Mouse (Mus musculus) bone marrow macrophage, adult 2 months (primary cell): Measurements from ENCODE around the gene Smim12. TPM values are rescaled to one million over a fixed set of nuclear protein-coding genes. Genes with fewer than 3 reads are reported as not detected.
A peak's percentile ranks its signal among the peaks of the same experiment; 100 is the strongest.

ENCODE experiments used
- H3K27ac ChIP-seq: 2 replicates; pipeline ENCODE4 v1.5.1; 2012; ENCODE audit warnings: low read depth, low read length; ENCODE audit not compliant: insufficient read depth
- H3K4me1 ChIP-seq: 2 replicates; pipeline ENCODE4 v1.6.1; 2012; ENCODE audit warnings: low read length; ENCODE audit not compliant: control insufficient read depth, insufficient read depth
- H3K4me3 ChIP-seq: 2 replicates; pipeline ENCODE4 v1.5.1; 2012; ENCODE audit warnings: mild to moderate bottlenecking, low read length, moderate library complexity; ENCODE audit not compliant: insufficient read depth
- CTCF ChIP-seq: IDR thresholded peaks from 2 replicates; pipeline ENCODE4 v1.5.1; 2012; ENCODE audit warnings: low read depth, mild to moderate bottlenecking, low read length, moderate library complexity
- POLR2A ChIP-seq: IDR thresholded peaks from 2 replicates; pipeline ENCODE4 v1.6.1; 2012; ENCODE audit warnings: mild to moderate bottlenecking, low read depth, low read length, borderline replicate concordance
- polyA plus RNA-seq: library from polyadenylated mRNA; stranded (reverse); fragments of >200 nt; gene quantifications from 2 replicates; pipeline ENCODE4 v1.2.4, GENCODE M21; 2012; ENCODE audit not compliant: missing spikeins, insufficient read depth, insufficient read length

Smim12 gene
- polyA plus RNA-seq, 1 experiment: 29.4 TPM

- no peak overlapping the region for H3K27ac ChIP-seq
- H3K4me1 ChIP-seq: no peaks in the 10 kb centered on the region
- H3K4me3 ChIP-seq: no peak overlapping the region
- TF ChIP-seq POLR2A (no peak), CTCF (no peak)
Measured at GRCm38 (mm10) chr4:127232551-127232950, 11.0 kb upstream of the Smim12 start.

GRCm38 (mm10) chr4:127233416-127234125 is 10.0 kb upstream of the Smim12 start:
- Histone ChIP-seq H3K4me1 (no peaks in the 10 kb centered on the region), H3K27ac (no peak overlapping the region), H3K4me3 (no peak overlapping the region)
- TF ChIP-seq POLR2A (no peak), CTCF (no peak)

- no peak for TF ChIP-seq POLR2A
- TF ChIP-seq CTCF: peak; percentile 54; the same call in 1 of the 2 replicates
- Histone ChIP-seq H3K4me3 (peak overlapping the region; percentile 62), H3K4me1 (no peaks in the 10 kb centered on the region), H3K27ac (no peak overlapping the region)
Measured at GRCm38 (mm10) chr4:127235742-127236487, 7.7 kb upstream of the Smim12 start.

- no peak overlapping the region for H3K27ac ChIP-seq
- peak overlapping the region; percentile 62 for H3K4me3 ChIP-seq
- TF ChIP-seq POLR2A: no peak
- TF ChIP-seq CTCF: no peak
- no peaks in the 10 kb centered on the region for H3K4me1 ChIP-seq
Measured at GRCm38 (mm10) chr4:127236631-127237030, 7.0 kb upstream of the Smim12 start.

GRCm38 (mm10) chr4:127237271-127237670 is 6.3 kb upstream of the Smim12 start:
- H3K4me3 ChIP-seq: no peak overlapping the region
- H3K27ac ChIP-seq: no peak overlapping the region
- TF ChIP-seq CTCF: no peak
- no peak for TF ChIP-seq POLR2A
- H3K4me1 ChIP-seq: peaks cover 3% of the 10 kb centered on the region

- TF ChIP-seq POLR2A (no peak), CTCF (no peak)
- Histone ChIP-seq H3K27ac (peak overlapping the region; percentile 76), H3K4me1 (peaks cover 24% of the 10 kb centered on the region), H3K4me3 (peak overlapping the region; percentile 33)
Measured at GRCm38 (mm10) chr4:127242696-127243095, 888 bp upstream of the Smim12 start.

- H3K27ac ChIP-seq: peak overlapping the region; percentile 30; the same call in 1 of the 2 replicates
- TF ChIP-seq POLR2A: no peak
- no peak for TF ChIP-seq CTCF
Measured at GRCm38 (mm10) chr4:127243953-127244352, 369 bp downstream of the Smim12 start.

GRCm38 (mm10) chr4:127249701-127250349 is 6.2 kb downstream of the Smim12 start:
- Histone ChIP-seq H3K27ac (no peak overlapping the region), H3K4me3 (no peak overlapping the region), H3K4me1 (peaks cover 9% of the 10 kb centered on the region)
- peak; percentile 90 for TF ChIP-seq CTCF
- TF ChIP-seq POLR2A: no peak

More at GRCm38 (mm10) chr4:127243953-127244352, 369 bp downstream of the Smim12 start:
- peak overlapping the region; percentile 85 for H3K4me3 ChIP-seq
- peaks cover 24% of the 10 kb centered on the region for H3K4me1 ChIP-seq

- H3K4me1 ChIP-seq: no peaks in the 10 kb centered on the region
- H3K4me3 ChIP-seq: no peak overlapping the region
- H3K27ac ChIP-seq: no peak overlapping the region
- no peak for TF ChIP-seq CTCF
Measured at GRCm38 (mm10) chr4:127251963-127252585, 8.5 kb downstream of the Smim12 start.
